Mouse (Mus musculus) adrenal gland, adult 2 months (tissue): Measurements from ENCODE around the gene Mst1. TPM values are rescaled to one million over a fixed set of nuclear protein-coding genes. Genes with fewer than 3 reads are reported as not detected.

ENCODE experiments used
- DNase-seq: peaks from one replicate; pipeline ENCODE4 v3.0.0; 2021
- long read RNA-seq: library from polyadenylated mRNA; stranded (forward); transcript quantifications from one replicate; pipeline ENCODE4 v2.0.0, GENCODE M21; 2021
- polyA plus RNA-seq: library from polyadenylated mRNA; depleted of rRNA; stranded (reverse); fragments of >200 nt; gene quantifications from 2 replicates; pipeline ENCODE4 v1.2.3, GENCODE M21; 2012; rRNA removed
- total RNA-seq, 2 experiments: library from RNA; stranded (reverse); gene quantifications; 2 replicates each; pipeline ENCODE4 v1.2.3; 2021

Gene Mst1
- total RNA-seq = under 1 TPM; 0.17 to 0.86 TPM
- polyA plus RNA-seq = 0.23 and 0.44 TPM in 2 replicates
- long read RNA-seq = 0 reads

GRCm38 (mm10) chr9:108080168-108080567 is at the start of gene Mst1:
Gene Mst1 (plus strand): TSS chr9:108080436.
- DNase-seq = no peak

GRCm38 (mm10) chr9:108032126-108032525 is 48.1 kb upstream of the Mst1 start:
- DNase-seq = no peak

DNA sequence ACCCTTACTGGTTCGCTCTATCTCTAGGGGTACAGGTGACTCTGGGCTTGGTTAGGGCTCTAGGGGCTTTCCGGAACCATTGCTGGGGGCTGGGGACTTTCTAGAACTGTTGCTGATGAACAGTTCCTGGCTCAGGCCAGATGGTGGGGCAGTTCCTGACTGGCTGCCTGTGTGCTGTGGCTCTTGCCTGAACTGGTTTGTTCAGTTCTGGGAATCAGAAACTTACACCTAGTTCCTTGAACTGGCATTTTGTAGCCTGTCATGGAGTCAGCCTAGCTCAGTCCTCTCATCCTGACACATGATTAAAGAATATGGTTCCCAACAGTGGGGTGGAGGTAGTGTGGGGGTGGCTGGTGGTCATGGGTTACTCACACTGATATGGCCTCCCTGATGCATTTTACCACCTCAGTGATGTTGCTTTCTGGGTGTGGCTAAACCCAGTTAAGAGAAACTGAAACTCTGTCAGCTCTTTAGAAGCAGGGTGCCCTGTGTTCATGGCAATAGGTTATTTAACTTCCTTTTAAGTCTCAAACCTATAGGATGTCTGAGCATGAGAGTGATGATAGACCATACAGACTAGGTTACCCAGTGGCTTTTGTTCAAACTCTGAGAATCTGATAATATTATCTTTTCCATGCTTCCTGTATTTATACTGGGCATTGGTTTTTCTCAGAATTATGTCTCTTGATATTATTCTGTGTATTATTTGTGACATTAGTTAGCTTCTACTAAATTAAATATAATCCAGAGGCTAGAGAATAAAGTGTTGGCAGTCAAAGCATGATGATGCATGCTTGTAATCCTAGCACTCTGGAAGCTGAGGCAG is 44.7 kb upstream of the Mst1 start:
- DNase-seq = no peak

- no peak for DNase-seq
These were observed 35.3 kb upstream of the Mst1 start for GRCm38 (mm10) chr9:108044751-108045492.

DNA sequence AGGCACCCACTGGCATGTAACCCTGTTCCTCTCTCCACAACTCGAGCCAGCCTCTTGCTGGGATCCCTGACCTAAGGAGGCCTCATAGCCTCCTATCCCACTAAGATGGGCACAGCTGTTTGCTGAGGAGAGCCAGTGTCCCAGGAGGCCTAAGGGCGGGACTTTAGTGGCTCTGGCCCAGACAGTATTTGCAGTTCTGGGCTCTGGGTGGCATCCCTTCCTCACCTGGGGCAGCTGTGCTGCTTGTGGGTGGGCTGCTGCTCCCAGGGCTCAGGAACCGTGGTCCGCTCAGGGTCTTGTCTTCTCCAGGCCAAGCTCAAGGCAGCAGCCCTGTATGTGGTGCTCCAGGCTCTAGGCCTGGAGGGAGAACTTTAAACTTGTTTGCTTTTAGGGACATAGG is 33.7 kb upstream of the Mst1 start:
- DNase-seq = no peak

DNA sequence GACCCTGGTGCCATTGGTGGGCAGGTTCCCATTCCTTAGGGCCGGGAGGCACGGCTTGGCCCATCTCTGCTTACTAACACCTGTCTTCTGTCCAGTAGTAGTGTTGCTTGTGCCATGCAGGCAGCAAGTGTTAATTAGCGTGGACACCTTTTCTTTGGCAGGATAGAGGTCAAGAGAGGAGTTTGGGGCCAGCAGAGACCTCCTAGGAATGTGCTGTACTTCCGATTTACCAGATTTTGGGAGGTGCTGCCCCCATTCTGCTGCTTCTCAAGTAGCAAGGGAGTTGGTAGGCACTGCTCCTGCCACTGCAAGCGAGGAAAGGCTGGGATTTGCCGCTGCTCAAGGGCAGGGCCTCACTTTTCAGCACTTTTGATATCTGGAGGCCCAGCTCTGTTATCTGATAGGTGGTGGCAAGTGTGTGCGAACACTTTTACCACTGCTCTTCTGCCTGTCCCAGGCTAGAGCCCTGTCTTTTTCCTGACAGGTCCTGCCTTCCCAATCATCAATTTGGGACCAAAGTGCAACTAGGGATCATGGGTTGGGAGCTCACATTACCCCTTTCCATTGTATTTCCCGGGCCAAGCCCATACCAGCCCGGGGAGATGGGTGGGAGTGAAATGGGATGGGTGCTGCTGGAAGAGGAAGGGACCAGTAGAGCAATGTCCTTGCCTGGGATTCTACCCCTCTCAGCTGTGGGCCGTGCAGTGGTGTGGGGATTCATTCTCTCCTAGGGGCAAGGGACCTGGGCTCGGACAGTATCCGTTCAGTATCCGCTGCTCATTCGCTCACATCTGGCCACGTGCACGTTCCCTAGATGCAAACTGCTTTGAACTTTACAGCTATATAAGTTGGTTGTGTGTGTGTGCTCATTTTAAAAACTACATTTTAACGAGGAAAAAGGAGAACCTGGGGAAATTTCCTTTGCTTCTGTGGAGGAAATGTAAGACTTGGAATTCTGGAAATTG is 32.4 kb upstream of the Mst1 start:
- DNase-seq = no peak

- DNase-seq = no peak
These were observed 31.7 kb upstream of the Mst1 start for GRCm38 (mm10) chr9:108048566-108048955.

- peak; percentile 98 for DNase-seq
These were observed 31.2 kb upstream of the Mst1 start, which contains the start of gene Gmppb for GRCm38 (mm10) chr9:108049016-108049455. Gene Gmppb (plus strand): TSS chr9:108049242.

DNA sequence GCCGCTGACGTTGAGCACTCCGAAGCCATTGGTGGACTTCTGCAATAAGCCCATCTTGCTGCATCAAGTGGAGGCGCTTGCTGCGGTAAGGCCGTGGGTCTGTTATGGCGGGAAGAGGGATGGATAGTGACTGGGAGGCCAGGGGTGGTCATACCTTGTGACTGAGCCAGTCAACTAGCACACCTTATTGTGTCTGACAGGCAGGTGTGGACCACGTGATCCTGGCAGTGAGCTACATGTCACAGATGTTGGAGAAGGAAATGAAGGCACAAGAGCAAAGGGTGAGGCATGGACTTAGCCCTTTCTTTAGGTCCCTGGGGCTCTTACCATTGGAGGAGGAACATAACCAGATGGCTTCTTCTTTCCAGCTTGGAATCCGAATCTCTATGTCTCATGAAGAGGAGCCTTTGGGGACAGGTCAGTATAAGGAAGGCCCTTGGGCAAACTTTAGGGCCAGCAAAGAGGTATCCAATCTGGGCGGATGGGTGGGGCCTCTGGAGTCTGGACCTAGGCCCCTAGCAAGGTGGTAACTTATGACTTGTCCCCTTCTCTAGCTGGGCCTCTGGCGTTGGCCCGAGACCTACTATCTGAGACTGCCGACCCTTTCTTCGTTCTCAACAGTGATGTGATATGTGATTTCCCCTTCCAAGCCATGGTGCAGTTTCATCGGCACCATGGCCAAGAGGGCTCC is 30.5 kb upstream of the Mst1 start:
- DNase-seq = no peak

DNA sequence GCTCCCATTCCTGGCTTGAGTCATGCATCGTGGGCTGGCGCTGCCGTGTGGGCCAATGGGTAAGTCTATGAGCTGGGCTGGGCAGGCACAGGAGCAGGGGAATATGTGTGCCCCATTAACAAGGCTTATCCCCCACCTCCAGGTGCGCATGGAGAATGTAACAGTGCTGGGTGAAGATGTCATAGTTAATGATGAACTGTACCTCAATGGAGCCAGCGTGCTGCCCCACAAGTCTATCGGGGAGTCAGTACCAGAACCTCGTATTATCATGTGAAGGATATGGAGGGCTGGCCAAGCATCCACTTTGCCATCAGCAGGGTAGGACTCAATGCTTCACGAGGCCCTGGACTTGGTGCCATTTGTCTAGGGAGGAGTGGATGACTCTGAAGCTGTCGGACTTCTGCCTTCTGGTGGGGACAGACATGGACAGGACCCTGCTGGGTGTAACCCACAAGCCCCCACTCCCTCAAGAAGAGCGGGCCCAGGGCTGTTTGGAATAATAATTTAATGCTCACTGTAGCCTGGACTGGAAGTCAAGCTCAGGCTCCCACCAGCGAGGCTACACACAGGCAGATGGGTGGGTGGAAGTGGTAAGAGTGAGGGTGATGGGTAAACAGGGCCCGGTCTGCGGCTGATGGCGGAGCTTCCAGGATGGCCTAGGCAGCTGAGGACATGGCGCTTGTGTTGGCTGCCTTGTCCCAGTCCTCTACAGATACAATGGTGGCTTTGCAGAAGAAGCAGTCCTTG is 28.9 kb upstream of the Mst1 start:
- DNase-seq = no peak

- no peak for DNase-seq
These were observed 28.4 kb upstream of the Mst1 start for GRCm38 (mm10) chr9:108051931-108052220.

DNA sequence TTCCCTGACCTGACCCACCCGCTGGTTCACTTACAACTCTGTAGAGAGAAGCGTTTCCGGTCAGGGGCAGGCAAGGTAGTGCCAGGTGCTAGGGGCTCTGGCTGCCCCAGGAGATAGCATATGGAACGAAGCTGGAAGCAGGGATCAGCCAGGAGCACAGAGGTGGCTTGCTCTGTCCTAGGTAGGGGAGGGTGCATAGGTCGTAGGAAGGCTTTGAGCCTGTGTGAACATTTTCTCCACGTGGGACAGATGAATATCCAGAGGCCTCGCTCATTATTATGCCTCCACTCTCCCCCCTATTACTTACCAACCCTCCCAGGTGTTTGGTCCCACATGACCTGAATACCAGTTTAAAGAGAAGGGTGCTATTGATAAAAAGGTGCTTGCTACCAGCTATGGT is 27.8 kb upstream of the Mst1 start:
- no peak for DNase-seq

DNA sequence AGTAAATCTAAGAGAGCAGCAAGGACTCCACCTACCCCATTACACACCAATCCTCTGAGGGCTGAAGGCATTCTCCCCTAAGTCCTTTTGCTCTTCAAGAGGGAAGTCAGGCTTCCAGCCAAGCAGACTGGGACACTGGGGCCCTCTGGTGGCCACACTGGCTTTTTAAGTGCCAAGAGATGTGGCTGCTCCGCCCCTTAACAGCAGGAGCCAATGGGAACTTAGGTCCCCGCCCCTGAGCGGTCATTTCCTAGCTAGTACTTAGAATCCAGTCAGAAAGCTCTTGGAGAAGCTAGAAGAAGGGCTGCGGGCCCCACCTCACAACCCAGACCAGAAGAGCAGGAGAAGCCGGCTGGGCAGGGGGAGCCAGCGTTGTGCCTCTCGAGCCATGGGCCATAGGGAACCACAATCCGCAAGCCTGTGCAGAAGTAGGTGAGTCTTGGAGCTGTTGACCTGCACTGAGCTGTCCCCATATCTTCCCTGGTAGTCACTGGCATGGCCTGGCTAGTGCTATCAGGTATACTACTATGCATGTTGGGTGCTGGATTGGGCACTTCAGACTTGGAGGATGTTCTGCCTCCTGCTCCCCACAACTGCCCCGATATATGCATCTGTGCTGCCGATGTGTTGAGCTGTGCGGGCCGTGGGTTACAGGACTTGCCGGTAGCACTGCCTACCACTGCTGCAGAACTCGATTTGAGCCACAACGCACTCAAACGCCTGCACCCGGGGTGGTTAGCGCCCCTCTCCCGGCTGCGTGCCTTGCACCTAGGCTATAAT is 27.2 kb upstream of the Mst1 start, which contains the start of gene Amigo3:
Amigo3 (plus strand) TSS at position 275 of the 780 bp plus-strand sequence.
- DNase-seq = peak; percentile 96

DNA sequence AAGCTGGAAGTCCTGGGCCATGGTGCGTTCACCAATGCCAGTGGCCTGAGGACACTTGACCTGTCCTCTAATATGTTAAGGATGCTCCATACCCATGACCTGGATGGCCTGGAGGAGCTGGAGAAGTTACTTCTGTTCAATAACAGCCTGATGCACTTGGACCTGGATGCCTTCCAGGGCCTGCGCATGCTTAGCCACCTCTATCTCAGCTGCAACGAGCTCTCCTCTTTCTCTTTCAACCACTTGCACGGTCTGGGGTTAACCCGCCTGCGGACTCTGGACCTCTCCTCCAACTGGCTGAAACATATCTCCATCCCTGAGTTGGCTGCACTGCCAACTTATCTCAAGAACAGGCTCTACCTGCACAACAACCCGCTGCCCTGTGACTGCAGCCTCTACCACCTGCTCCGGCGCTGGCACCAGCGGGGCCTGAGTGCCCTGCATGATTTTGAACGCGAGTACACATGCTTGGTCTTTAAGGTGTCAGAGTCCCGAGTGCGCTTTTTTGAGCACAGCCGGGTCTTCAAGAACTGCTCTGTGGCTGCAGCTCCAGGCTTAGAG is 26.5 kb upstream of the Mst1 start:
- DNase-seq = no peak

DNA sequence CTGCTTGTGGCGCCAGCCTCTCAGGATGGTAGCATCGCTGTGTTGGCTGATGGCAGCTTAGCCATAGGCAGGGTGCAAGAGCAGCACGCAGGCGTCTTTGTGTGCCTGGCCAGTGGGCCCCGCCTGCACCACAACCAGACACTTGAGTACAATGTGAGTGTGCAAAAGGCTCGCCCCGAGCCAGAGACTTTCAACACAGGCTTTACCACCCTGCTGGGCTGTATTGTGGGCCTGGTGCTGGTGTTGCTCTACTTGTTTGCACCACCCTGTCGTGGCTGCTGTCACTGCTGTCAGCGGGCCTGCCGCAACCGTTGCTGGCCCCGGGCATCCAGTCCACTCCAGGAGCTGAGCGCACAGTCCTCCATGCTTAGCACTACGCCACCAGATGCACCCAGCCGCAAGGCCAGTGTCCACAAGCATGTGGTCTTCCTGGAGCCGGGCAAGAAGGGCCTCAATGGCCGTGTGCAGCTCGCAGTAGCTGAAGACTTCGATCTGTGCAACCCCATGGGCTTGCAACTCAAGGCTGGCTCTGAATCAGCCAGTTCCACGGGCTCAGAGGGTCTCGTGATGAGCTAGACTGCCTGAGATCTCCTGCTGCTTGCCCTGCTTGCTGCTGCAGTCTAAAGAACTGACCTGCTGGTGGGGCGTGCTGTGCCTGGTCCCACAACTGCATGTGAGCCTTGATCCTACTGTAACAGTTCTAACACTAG is 25.8 kb upstream of the Mst1 start:
- DNase-seq = no peak

DNA sequence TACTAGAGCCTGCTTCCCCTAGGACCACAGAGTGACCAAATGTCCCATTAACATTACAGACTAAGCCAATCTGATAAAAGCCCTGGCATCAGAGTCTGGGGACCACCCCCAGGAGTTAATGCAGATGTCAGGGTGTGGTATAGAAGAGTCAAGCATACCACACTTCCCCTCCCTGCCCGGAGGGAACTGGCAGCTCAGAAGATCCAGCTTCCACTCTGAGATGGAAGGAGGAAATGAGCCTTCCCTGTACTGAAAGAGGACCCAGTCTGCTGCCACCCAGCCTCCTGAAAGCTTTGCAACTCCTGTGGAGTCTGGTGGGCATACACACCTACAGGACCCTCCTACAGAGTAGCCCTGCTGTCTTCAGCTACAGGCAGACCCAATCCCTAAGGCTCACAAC is 25.2 kb upstream of the Mst1 start:
- no peak for DNase-seq

DNA sequence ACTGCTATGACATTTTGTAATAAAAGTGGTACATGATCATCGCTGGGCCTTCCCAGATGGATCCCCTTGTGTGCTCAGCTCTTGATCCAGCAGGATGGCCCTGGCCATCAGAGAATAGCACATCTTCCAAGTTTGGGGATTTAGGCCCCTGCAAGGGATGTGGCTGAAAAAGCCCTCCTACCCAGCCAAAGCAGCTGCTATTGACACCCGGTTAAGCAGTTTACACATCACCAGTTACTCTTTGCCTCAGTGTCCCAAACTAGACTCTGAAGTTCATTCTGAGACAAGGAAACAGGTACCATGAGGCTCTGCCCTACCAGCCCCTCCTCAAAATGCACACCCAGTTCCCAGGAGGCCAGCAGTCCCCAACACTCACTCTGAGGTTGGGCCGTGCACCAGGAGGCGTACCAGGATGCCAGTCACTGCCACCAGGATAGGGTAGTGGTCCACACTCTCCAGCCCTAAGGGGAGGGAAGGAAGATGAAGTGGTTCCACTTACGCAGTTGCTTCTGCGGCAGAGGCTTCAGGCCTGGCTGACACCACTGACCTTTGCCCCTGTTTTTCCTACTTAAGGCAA is 24.5 kb upstream of the Mst1 start:
- DNase-seq = no peak
